Mouse (Mus musculus) embryonic fibroblast, embryonic 13.5 days (primary cell): ENCODE results near the gene Chst10.

ENCODE experiments used
- CTCF ChIP-seq: IDR thresholded peaks from 2 replicates; pipeline ENCODE4 v1.5.1; 2011; ENCODE audit warnings: mild to moderate bottlenecking, control low read depth, low read length, moderate library complexity, borderline replicate concordance; ENCODE audit not compliant: insufficient read depth
- POLR2A ChIP-seq: IDR thresholded peaks from 2 replicates; pipeline ENCODE4 v1.6.1; 2011; ENCODE audit warnings: low read depth, mild to moderate bottlenecking, control low read depth, low read length, moderate library complexity

- TF ChIP-seq CTCF (no peak), POLR2A (no peak)
Observed at GRCm38 (mm10) chr1:38939608-38940007, 41.6 kb upstream of the Chst10 start.
